Mouse (Mus musculus) embryonic facial prominence, embryonic 14.5 days (tissue): ENCODE results near the gene Cenpa. TPM values are rescaled to one million over a fixed set of nuclear protein-coding genes. Genes with fewer than 3 reads are reported as not detected.

Experiments used
- ATAC-seq: fragments of 200-750 bp; cut with Nextera tagmentation; 2 replicates; pipeline ENCODE4 v1.8.0; 2017; ENCODE audit warnings: low read depth, moderate number of reproducible peaks, moderate TSS enrichment
- DNase-seq: peaks from one replicate; pipeline ENCODE4 v3.0.0-alpha.2; 2015; ENCODE audit warnings: low spot score
- H3K27ac ChIP-seq: fragments of 300-500 bp; sonication (generic); replicated peaks from 2 replicates; pipeline ENCODE4 v1.5.1; 2014; ENCODE audit warnings: low read depth, mild to moderate bottlenecking, low read length, moderate library complexity
- H3K27me3 ChIP-seq: fragments of 300-500 bp; sonication (generic); replicated peaks from 2 replicates; pipeline ENCODE4 v1.6.1; 2014; ENCODE audit warnings: low read length; ENCODE audit not compliant: control insufficient read depth, insufficient read depth
- H3K36me3 ChIP-seq: fragments of 300-500 bp; sonication (generic); 2 replicates; pipeline ENCODE4 v1.6.1; 2014; ENCODE audit warnings: low read length, mixed read lengths; ENCODE audit not compliant: control insufficient read depth, insufficient read depth
- H3K4me1 ChIP-seq: fragments of 300-500 bp; sonication (generic); 2 replicates; pipeline ENCODE4 v1.6.1; 2014; ENCODE audit warnings: antibody characterized with exemption, low read length; ENCODE audit not compliant: control insufficient read depth, insufficient read depth
- H3K4me2 ChIP-seq: fragments of 300-500 bp; sonication (generic); 2 replicates; pipeline ENCODE4 v1.6.1; 2014; ENCODE audit warnings: low read depth, mild to moderate bottlenecking, low read length, moderate library complexity, mixed read lengths
- H3K4me3 ChIP-seq: fragments of 300-500 bp; sonication (generic); 2 replicates; pipeline ENCODE4 v1.5.1; 2014; ENCODE audit warnings: low read depth, mild to moderate bottlenecking, low read length
- H3K9ac ChIP-seq: fragments of 300-500 bp; sonication (generic); 2 replicates; pipeline ENCODE4 v1.6.1; 2014; ENCODE audit warnings: low read depth, mild to moderate bottlenecking, low read length, moderate library complexity, mixed read lengths
- H3K9me3 ChIP-seq: fragments of 300-500 bp; sonication (generic); 2 replicates; pipeline ENCODE4 v1.6.1; 2016; ENCODE audit warnings: low read length; ENCODE audit not compliant: control insufficient read depth
- WGBS: fragments of 180-500 bp; shearing (Covaris S2); extraction: QIAGEN DNeasy Blood & Tissue Kit; methylation state at CpG from one replicate; pipeline ENCODE4 v1.1.7; 2014; 5-methylcytosine and 5-hydroxymethylcytosine counted together
- polyA plus RNA-seq: library from polyadenylated mRNA; unstranded; fragments of >200 nt; fragmentation: Nextera tagmentation; extraction: Ambion mirVana; gene quantifications from 2 replicates; pipeline ENCODE4 v1.2.1, GENCODE M21; 2014

The Cenpa gene
- polyA plus RNA-seq, 1 experiment from 2014 or later = 209 TPM

DNA sequence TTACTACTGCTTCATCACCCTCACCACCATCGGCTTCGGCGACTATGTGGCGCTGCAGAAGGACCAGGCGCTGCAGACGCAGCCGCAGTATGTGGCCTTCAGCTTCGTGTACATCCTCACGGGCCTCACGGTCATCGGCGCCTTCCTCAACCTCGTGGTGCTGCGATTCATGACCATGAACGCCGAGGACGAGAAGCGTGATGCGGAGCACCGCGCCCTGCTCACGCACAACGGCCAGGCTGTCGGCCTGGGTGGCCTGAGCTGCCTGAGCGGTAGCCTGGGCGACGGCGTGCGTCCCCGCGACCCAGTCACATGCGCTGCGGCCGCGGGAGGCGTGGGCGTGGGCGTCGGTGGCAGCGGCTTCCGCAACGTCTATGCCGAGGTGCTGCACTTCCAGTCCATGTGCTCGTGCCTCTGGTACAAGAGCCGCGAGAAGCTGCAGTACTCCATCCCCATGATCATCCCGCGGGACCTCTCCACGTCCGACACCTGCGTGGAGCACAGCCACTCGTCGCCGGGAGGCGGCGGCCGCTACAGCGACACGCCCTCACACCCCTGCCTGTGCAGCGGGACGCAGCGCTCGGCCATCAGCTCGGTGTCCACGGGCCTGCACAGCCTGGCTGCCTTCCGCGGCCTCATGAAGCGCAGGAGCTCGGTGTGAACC is 44.3 kb upstream of the Cenpa start:
- H3K4me1 ChIP-seq = peaks cover 12% of the 10 kb centered on the region; the same call in 1 of the 2 replicates
- ATAC-seq (peak; percentile 56), DNase-seq (peak; percentile 22)
- H3K4me2 ChIP-seq = peak overlapping the region; percentile 91
- peak overlapping the region; percentile 50 for H3K4me3 ChIP-seq
- H3K36me3 ChIP-seq = no peaks in the 10 kb centered on the region
- H3K27ac ChIP-seq = no peak overlapping the region
- no peaks in the 10 kb centered on the region for H3K9me3 ChIP-seq
- H3K27me3 ChIP-seq = peaks cover 15% of the 10 kb centered on the region
- H3K9ac ChIP-seq = peak overlapping the region; percentile 60
- WGBS = 6% methylated on average over 36 of the region's 69 CpGs

DNA sequence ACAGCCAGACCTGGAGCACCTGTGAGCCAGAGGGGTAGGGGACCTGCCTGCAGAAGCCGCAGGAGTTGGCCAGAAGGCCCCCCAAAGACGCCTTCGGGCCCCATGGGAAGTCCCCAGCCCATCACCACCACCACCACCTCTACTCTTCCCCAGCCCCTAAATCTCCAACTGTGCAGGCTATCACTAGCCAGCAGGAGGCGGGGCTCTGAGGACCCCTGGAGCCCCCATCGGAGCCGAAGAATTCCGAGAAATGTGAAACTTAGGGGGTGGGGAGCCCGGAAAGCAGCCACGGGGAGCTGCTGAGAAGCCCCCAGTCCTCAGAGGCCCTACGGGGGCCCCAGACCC is 43.8 kb upstream of the Cenpa start:
- Histone ChIP-seq H3K4me2 (peak overlapping the region; percentile 91), H3K27ac (no peak overlapping the region), H3K9ac (peak overlapping the region; percentile 60), H3K4me1 (peaks cover 12% of the 10 kb centered on the region; the same call in 1 of the 2 replicates), H3K4me3 (peak overlapping the region; percentile 50), H3K27me3 (peaks cover 15% of the 10 kb centered on the region), H3K36me3 (no peaks in the 10 kb centered on the region), H3K9me3 (no peaks in the 10 kb centered on the region)
- 0% methylated on average over 10 of the region's 10 CpGs for WGBS
- peak; percentile 61 for ATAC-seq
- DNase-seq = peak; percentile 51

DNA sequence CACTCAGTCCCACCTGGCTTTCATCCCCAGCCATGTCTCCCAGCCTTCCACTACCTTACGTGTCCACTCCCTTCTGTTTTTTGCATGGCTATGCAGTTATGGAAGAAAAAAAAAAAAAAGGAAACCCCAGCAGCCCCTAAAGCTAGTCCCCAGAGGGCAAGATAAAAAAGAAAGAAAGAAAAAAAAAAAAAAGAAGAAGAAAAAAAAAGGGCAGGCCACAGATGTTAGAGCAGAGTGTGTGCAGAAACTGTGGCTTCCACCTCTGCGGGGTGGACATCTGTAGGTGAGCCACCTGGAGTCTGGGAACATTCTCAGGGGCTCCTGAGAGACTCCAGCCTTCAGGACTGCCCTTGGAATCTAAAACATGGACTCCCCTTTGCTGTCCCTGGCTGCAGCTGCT is 43.2 kb upstream of the Cenpa start:
- ATAC-seq (no peak), DNase-seq (no peak)
- peaks cover 15% of the 10 kb centered on the region for H3K27me3 ChIP-seq
- peaks cover 12% of the 10 kb centered on the region; the same call in 1 of the 2 replicates for H3K4me1 ChIP-seq
- WGBS = 35% methylated on average over 2 of the region's 2 CpGs
- no peak overlapping the region for H3K27ac ChIP-seq
- H3K9me3 ChIP-seq = no peaks in the 10 kb centered on the region
- peak overlapping the region; percentile 91 for H3K4me2 ChIP-seq
- no peaks in the 10 kb centered on the region for H3K36me3 ChIP-seq
- H3K4me3 ChIP-seq = peak overlapping the region; percentile 50
- H3K9ac ChIP-seq = 0 out of 2 replicates have a peak overlapping the region, but pooled peaks have one; percentile 60

GRCm38 (mm10) chr5:30624311-30624710 is 42.3 kb upstream of the Cenpa start:
- 36% methylated on average over 1 of the region's 1 CpGs for WGBS

DNA sequence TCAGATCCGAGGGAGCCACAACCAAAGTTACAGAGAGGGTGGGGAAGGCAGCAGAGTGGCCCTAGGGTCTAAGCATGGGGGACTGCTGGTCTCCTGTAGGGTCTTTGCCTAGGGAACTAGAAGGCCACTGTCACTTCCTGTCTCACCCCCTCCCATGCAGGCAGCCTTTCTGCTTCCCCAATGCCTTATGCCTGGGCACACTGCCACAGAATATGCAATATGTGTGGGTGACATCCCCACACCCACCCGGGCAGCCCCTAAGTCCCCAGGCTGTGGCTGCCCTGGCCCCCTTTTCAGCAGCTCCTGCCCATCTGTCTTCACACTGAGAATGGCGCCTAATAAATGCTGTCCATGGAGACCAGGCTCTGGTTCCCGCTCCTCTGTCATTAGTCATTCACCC is 41.7 kb upstream of the Cenpa start:
- H3K4me2 ChIP-seq = no peak overlapping the region
- peaks cover 12% of the 10 kb centered on the region; the same call in 1 of the 2 replicates for H3K4me1 ChIP-seq
- 62% methylated on average over 3 of the region's 4 CpGs for WGBS
- no peak for ATAC-seq
- H3K9me3 ChIP-seq = no peaks in the 10 kb centered on the region
- H3K27me3 ChIP-seq = peaks cover 15% of the 10 kb centered on the region
- H3K36me3 ChIP-seq = no peaks in the 10 kb centered on the region
- no peak for DNase-seq
- H3K9ac ChIP-seq = no peak overlapping the region
- no peak overlapping the region for H3K27ac ChIP-seq
- H3K4me3 ChIP-seq = no peak overlapping the region

More at GRCm38 (mm10) chr5:30624311-30624710, 42.3 kb upstream of the Cenpa start:
- no peaks in the 10 kb centered on the region for H3K9me3 ChIP-seq
- no peak overlapping the region for H3K4me2 ChIP-seq
- H3K27me3 ChIP-seq = peaks cover 15% of the 10 kb centered on the region
- no peaks in the 10 kb centered on the region for H3K36me3 ChIP-seq
- DNase-seq (no peak), ATAC-seq (no peak)
- no peak overlapping the region for H3K4me3 ChIP-seq
- H3K9ac ChIP-seq = no peak overlapping the region
- peaks cover 12% of the 10 kb centered on the region; the same call in 1 of the 2 replicates for H3K4me1 ChIP-seq
- H3K27ac ChIP-seq = no peak overlapping the region

- Histone ChIP-seq H3K4me1 (peaks cover 12% of the 10 kb centered on the region; the same call in 1 of the 2 replicates), H3K27me3 (peaks cover 15% of the 10 kb centered on the region), H3K4me3 (no peak overlapping the region), H3K9ac (no peak overlapping the region), H3K36me3 (no peaks in the 10 kb centered on the region), H3K4me2 (no peak overlapping the region), H3K27ac (no peak overlapping the region), H3K9me3 (no peaks in the 10 kb centered on the region)
- no peak for ATAC-seq
- 64% methylated on average over 3 of the region's 3 CpGs for WGBS
- no peak for DNase-seq
Measured at GRCm38 (mm10) chr5:30625379-30625778, 41.2 kb upstream of the Cenpa start.

DNA sequence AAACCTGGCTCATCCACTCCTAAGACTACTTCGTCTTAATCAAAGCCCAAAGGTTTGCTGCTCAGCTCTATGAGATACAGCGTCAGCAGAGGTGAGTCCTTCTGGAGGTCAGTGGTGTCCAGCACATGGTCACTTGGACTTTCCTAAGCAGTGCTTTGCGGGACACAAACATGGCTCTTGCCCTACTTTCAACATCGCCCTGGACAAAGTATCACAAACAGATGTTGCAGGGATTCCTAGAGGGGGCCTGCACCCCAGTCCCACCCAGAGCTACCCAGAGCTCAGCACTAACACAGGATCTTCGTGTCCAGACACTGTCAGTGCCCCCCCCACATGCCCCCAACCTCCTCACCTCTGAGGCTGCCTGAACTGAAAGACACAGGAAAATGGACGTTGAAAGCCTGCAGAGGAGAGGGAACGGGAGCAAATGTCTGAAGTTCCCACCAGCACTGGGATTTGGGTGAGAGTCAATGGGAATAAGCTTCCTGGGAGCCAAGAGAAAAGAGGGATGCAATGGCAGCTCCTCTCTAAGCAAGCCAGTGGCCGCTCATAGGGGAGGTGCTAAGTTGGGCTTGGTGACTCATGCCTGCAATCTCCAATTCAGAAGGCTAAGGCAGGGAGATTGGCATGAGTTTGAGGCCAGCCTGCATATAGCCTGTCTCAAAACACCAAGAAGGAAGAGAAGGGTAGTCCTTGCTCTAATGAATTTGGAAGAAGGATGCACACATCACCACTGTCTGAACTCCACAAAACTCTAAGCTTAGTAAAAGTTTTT is 40.1 kb upstream of the Cenpa start:
- Histone ChIP-seq H3K27ac (no peak overlapping the region), H3K36me3 (no peaks in the 10 kb centered on the region), H3K9me3 (no peaks in the 10 kb centered on the region), H3K4me3 (no peak overlapping the region), H3K4me2 (no peak overlapping the region), H3K27me3 (peaks cover 12% of the 10 kb centered on the region), H3K9ac (no peak overlapping the region), H3K4me1 (peaks cover 12% of the 10 kb centered on the region; the same call in 1 of the 2 replicates)
- DNase-seq = no peak
- ATAC-seq = no peak
- WGBS = 78% methylated on average over 8 of the region's 8 CpGs

DNA sequence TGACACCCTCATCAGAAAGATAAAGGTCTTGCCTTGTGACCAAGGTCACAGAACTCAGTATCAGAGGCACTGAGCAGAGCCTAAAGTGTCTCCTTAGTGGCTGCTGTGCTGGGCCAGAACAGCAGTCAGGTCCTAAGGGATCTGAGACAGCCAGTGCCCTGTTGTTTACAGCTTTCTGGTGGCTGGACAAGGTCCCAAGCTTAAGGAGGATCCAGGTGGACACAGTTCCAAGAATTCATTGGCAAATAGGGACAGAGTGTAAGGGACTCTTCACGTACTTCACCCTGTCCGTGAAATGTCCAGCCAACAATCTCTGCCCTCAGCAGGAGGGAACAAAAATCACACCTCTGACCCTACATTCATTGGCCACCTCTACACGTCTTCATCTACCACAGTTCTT is 38.1 kb upstream of the Cenpa start:
- H3K4me1 ChIP-seq = no peaks in the 10 kb centered on the region
- no peaks in the 10 kb centered on the region for H3K9me3 ChIP-seq
- H3K4me2 ChIP-seq = no peak overlapping the region
- H3K9ac ChIP-seq = no peak overlapping the region
- 78% methylated on average over 3 of the region's 3 CpGs for WGBS
- H3K27ac ChIP-seq = no peak overlapping the region
- no peak overlapping the region for H3K4me3 ChIP-seq
- ATAC-seq = no peak
- no peaks in the 10 kb centered on the region for H3K36me3 ChIP-seq
- DNase-seq = no peak
- no peaks in the 10 kb centered on the region; the same call in 1 of the 2 replicates for H3K27me3 ChIP-seq
